Mouse (Mus musculus) kidney, adult 2 months (tissue): ENCODE data around the gene Tenm4.

Source experiments
- CTCF ChIP-seq: fragments of 200-500 bp; conservative IDR thresholded peaks from 2 replicates; pipeline ENCODE4 v1.5.1; 2011; ENCODE audit warnings: low read depth, mild to moderate bottlenecking, control low read depth, low read length, moderate library complexity, mixed read lengths; ENCODE audit not compliant: insufficient read depth, insufficient read length
- POLR2A ChIP-seq: fragments of 200-500 bp; IDR thresholded peaks from one replicate; pipeline ENCODE4 v1.6.1; 2011; ENCODE audit warnings: low read depth, low read length, control low read depth

GRCm38 (mm10) chr7:96575202-96575650, 404.2 kb downstream of the Tenm4 start:
- TF ChIP-seq POLR2A (no peak), CTCF (no peak)
